Mouse (Mus musculus): ENCODE data around the gene Tmem17.

GRCm38 (mm10) chr11:22520251-22520650 is 8.4 kb downstream of the Tmem17 start:
- TF ChIP-seq CTCF (IDR thresholded peaks at IDR 0.05; ENCODE audit: low read depth, low read length) (no peak), POLR2A (IDR thresholded peaks at IDR 0.05; ENCODE audit: extremely low read depth, insufficient read depth, low read length) (no peak)
